Mouse (Mus musculus) adrenal gland, postnatal 36 days (tissue): ENCODE results near the gene Fam172a. TPM values are rescaled to one million over a fixed set of nuclear protein-coding genes. Genes with fewer than 3 reads are reported as not detected.

Experiments
- DNase-seq, 2 experiments: peaks; one replicate each; pipeline ENCODE4 v3.0.0; 2021; ENCODE audit warnings: mixed read lengths in 1 of 2
- total RNA-seq, 2 experiments: library from RNA; stranded (reverse); gene quantifications; 2 replicates each; pipeline ENCODE4 v1.2.3; 2021

The Fam172a gene
- total RNA-seq, 2 experiments from 2014 or later, result 24.3 to 27.9 TPM

DNA sequence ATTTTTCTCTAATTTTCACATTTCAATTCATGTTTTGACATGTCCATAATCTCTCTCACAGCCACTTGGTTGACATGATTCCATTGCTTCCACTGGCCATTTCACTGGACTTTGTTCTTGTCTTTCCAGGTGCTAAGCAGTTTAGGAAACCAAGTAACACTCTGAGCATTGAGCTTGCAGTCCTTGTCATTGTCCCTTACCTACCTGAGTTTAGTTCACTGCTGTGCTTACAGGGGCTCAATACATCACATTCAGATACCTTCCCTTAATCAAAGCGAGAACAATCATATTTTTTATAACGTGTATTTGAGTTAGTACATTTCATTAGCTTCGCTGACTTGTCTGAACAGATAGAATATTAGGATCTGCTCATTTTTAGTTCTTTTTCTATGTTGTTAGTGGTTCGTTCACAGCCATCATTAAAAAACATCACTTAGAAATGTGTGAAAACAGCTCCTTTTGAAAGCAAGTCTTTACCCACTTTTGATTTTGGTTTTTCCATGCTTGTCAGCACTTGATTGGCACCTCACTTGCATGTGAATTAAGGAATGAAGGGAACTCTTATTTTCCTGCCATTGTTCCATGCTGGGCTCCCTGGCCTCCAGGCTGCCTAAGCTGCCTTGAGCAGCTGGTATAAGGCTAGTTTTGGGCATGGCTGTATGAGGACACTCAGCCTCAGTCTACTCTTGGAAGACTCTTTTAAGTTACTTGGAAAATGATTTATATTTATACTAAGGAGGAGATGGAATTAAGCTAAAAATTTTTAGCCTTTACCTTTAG lies 257.9 kb downstream of the Fam172a start:
- no peak for DNase-seq

DNA sequence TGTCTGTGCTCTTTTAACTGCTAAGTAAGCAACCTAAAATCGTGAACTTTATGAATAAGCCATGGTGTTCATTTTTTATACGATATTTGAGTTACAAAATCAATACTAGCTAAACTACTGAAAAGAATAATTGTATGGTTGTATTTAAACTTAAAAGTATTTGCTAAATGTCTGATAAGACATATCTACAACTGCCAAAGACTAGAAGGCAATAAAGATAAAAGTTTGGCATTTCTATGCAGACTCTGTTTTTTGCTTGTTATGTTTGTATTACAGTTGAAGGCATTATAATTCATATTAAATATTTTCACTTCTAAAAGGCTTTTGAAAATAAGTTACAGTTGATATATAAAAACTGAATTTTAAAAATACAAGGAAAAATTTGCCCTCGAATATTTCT lies 274.4 kb downstream of the Fam172a start:
- DNase-seq, result no peak

DNA sequence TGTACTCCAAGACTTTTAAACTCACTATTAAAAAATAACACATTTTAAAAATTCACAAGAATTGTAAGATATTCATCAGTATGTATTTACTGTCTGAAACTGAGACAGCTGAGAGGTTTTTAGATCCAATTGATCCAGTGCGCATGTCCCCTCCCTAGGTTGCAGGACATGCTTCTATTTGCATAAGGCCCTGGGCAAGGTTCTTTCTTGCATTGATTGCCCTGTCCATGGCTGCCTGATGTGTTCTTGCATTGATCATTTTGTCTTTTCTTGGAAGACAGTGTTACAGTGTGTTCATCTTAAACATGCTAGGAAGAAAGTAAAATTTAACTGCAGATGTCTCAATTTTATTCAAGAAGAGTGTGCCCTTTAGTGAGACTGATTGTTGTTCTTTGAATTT lies 275.3 kb downstream of the Fam172a start:
- no peak for DNase-seq

DNA sequence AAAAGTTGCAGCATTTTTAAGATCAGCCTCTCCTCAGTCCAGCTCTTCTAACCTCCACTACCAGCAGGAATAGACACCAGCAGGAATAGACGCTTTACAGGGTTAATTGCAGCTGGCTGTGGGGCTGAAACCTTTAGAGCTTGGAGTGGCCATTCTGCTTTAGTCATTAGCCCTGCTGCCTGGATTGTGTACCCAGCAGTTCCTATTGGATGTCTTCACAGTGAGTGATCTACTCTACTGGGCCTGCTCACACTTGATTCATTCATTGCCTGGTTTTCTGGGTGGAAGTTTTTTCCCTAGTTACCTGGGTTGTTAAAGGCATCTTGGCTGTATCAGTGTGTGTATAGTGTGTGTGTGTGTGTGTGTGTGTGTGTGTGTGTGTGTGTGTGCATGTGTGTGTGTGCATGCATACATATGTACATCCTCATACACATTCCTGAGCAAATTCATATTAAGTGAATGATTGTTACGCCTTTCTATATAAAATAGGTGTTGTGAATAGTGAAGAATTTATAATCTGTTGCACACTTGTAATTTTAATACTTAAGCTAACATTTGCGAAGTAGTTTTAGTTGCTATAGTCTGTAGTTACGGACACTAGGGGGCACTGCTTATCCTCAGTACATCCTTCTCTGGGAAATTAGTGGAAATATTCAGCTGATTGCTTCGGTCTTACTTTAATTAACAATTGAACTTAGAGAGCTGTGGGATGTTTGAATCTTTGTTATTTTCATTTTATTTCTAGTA lies 280.4 kb downstream of the Fam172a start:
- DNase-seq, result peak; percentile 9 to 61

DNA sequence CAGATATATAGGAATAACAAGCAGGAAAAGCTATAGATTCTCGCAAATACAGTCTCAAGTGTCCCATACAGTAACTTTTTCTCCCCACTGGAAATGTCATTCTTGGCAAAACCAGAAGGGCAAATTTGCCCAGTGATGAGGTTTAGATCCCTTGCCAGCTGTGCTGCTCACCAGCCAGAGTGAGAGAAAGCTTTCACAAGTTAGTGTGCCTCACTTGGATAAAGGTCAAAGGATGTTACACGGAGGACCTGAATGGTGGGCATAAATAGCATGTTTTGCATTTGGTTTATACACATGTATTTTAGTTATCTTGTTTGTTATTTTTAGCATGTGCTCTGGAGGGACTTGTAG lies 281.0 kb downstream of the Fam172a start:
- DNase-seq, result no peak

DNA sequence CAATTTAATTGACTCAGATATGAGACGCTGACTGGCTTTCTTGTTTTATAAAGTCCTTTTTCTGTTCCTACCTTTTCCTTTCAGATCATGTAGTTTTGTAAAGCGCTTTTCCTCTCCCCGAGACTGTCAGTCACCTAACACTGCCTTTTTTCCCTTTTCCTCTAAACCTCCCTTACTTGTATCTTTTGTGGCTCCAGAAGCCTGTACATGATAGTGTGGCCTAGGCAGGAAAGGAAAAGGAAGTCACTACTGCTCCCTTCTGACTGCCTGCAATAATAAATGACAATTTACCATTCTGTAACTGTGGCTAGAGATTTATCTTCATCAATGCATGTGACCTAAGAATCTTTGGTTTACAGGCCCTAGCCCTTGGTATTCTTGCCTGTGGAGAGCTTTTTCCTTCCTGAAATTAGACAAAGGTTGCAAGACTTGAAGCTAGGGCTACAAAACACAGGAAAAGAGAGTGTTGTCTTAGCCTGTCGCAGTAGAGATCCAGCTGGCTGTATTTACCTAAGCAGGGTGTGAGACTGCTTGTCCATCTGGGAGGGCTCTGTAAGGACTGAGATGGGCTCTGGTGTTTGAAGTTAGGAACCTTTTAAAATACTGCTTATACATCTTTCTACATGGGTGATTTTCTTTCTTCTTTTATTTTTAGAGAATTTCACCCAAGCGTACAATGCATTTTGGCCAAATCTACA lies 289.5 kb downstream of the Fam172a start:
- no peak for DNase-seq

DNA sequence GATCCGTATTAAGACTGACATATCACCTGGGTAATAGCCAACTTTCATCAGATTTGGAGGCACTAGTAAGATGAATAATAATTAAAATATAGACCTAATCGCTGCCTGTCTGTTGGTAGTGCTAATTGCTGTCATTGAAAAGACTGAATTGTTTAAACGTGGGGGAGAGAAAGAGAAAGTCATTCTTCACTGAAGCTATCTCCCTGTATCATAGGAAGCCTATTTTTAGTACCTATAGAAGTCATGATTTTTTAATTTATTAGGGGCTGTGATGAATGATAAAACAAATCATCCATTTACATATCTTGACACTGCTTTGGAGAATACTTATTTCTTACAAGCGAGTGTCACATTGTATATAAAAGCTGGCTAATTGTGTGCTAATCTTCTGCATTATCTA lies 302.8 kb downstream of the Fam172a start:
- no peak for DNase-seq

DNA sequence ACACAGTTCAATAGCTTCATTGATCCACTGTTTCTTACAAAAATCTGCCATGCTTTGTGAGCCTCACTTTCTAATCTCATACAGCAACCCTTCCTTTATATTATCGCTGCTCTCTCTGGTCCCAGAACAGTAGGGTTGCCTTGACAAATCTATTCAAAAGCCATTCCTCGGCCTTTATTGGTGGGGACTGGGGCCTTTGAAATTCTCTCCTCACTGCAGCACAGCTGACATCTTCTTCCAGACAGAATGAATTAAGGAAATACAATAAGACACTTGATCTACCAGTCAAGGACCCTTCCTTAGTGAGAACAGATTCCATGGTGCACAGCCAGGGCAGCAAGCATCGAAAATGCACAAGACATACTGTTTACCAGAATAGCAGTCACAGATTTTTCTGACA lies 303.5 kb downstream of the Fam172a start:
- DNase-seq, result no peak

DNA sequence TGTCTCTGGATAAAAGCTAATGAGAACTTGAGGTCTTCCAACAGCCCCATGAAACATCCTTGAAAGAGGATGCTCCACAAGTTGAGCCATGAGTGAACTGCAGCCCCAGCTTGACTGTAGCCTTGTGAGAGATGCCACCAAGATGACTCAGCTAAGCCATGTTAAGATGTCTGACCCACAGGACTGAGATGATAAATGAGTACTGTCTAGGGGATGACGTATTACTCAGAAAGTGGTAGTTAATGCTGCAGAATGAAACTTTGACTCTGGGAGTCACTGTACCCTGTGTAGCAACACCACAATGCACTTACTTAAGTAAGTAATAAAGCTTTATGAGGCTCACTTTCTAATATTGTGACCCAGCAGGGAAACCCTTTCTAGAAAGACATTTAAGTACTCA lies 308.3 kb downstream of the Fam172a start:
- DNase-seq, result peak; percentile 9 to 45

DNA sequence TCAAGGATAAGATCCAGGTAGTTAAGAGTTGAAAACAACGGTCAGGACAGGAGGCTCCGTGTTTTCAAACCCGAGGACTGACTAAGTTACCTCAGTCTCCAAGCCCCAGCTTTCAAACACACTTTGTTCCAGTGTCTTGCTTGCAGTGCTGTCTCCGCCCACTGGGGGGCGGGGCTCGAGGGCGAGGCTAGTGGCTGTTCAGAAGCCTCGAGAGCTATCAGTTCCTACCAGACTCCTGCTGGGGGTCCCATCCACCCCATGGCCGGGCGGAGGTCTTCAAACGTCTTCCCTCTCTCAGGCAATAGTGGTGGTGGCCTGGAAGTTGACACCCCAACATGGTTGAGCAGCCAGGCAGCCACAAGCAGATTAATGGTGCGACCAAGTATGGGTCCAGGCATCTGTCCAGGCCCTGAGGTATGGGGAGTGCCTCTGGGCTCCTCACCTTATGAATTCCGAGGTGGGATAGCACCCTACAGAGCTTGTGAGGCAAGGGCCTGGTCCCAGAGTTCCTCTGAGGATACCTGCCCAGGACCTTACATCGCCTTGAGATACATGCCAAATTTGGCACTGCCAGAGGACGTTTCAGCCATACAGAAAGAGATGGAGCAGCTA lies 323.0 kb downstream of the Fam172a start, which contains the start of gene Pou5f2:
Pou5f2 (plus strand) TSS at position 220 of the 612 bp plus-strand sequence.
- DNase-seq, result no peak

DNA sequence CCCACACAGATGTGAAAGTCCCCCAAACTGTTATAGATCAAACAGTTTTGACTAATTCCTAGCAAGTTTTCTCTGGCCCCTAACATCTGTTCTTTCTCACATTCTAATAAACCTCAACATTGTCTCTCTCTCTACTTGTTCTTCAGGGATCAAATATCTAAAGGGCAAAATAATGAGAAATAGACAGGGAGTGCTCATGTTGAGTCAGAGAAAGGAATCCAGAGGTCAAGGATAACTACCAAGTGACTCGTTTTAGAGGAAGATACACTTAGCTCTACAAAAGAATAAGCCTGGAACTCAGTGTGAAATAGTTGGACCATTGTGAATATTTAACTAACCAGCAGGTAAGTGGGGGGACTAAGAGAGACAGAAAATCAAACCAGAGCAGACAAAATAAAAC lies 331.0 kb downstream of the Fam172a start:
- peak in 1 of 2 experiments; percentile 6 for DNase-seq

DNA sequence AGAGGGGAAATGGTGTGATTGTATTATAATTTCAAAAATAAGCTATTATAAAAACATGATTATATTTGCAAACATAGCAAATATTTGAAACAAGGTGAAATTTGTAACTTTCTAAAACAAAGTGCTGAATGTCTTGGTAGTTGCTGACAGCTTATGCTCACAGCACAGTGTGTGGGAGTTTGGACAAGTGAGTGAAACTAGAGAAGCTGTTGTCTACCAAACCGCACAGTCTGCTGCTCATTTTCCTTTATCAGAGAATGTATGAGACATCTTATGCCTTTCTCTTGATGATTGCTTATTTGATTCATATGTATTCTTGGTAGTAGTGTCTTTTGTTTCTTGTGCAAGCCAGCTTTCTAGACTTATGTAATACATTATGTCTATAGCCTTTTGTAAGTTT lies 335.4 kb downstream of the Fam172a start:
- DNase-seq, result no peak

DNA sequence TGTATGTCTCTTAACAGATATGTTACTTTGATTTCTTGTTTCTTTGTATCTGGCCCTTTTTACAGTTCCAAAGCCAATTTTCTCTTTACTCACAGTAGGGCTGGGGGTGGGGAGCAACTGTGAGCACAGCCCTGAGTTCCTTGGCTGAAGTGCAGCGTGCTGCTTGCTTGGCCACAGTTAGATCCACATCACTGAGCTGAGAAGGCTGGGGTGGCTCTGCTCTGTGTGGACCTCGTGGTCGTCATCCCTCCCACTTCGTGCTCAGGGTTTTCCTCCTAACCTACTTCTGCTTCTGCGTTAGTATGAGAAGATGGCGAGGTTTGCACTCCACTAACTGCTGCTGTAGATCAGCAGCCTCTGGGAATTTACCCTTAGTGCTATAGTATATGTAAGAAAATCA lies 341.4 kb downstream of the Fam172a start:
- no peak for DNase-seq

DNA sequence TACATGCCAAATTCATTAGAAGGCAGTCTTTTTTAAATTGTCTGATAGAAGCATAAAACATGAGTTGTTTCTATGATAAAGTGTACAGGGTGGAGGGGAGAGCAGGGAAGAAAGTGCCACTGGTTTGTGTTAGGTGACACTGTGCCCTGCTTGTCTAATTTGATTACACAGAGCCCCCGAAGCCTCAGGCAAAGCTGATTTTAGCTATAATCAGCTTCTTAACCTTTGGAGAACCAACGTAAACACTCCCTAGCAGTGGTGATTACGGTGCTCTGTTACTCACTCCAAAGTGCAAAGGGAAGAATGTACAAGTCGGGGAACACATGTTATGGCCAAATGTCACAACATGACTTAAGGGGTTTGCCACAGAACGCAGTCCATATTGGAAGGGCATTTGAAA lies 343.3 kb downstream of the Fam172a start:
- no peak for DNase-seq

DNA sequence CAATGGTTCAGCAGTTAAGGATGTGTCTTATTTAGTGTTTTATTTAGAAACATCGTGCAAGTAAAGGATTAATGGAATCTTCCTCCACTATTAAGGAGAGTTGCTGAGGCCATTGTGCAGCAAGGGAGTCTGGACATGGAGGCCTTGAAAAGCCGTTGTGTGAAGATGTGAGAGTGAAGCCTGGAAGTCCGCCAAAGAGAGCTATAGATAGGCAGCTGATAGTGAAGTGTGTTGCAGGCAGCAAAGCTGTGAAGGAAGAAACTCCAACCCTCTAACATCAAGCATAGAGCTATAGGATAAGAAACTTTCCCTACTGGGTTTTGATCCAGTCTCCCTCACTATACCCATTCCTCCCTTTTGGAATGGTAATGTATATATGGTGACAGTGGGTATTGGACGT lies 385.9 kb downstream of the Fam172a start:
- DNase-seq, result no peak

DNA sequence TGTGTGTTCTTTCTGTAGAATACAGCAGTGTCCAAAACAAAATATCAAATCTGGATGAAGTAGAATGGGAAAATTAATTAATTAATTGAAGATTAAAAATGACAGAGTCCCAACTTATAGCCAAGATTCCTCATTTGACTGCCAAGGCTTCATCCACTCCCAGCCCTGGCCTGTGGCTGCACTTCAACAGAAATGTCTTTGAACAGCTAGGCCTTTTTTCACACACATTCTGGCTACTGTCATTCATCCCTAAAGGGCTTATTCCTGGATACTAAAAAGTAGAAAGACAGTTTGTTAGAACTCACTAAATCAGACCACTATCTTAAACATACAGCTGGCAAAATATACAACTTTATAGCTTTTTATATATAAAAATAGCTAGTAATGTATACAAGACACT lies 388.9 kb downstream of the Fam172a start:
- no peak for DNase-seq

DNA sequence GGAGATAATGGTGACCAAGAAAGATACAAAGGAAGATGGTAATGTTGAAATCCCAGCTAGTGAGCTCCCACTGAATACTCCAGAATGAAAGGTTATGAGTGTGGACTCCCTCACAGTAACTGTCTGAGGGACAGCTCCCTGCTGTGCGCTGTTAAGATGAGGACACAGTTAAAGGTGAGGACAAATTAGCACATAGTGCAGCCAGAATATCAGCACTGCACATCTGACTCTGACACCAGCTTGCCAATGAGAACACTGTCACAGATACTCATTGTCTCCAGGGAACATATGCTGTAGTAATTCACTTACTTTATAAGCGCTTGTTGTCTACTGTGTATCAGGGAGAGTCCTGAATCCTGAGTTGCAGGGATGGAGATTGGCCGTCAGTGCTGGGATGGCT lies 390.1 kb downstream of the Fam172a start:
- no peak for DNase-seq

DNA sequence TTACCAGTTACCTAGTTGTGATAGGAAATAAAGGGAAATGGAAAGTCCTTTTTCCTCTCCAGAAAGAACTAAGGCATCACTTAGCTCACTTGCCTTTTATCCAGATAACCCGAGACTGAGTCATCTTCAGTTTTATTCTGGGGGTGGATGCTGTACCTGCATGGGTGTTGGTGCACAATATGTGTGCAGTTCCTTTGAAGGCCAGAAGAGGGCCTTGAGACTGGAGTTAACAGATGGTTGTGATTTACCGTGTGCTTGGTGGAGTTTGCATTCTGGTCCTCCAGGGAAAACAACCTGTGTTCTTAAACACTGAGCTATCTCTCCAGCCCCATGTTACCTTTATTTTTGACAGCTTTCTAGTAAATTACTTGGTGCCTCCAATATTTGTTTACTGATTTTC lies 392.5 kb downstream of the Fam172a start:
- DNase-seq, result no peak

DNA sequence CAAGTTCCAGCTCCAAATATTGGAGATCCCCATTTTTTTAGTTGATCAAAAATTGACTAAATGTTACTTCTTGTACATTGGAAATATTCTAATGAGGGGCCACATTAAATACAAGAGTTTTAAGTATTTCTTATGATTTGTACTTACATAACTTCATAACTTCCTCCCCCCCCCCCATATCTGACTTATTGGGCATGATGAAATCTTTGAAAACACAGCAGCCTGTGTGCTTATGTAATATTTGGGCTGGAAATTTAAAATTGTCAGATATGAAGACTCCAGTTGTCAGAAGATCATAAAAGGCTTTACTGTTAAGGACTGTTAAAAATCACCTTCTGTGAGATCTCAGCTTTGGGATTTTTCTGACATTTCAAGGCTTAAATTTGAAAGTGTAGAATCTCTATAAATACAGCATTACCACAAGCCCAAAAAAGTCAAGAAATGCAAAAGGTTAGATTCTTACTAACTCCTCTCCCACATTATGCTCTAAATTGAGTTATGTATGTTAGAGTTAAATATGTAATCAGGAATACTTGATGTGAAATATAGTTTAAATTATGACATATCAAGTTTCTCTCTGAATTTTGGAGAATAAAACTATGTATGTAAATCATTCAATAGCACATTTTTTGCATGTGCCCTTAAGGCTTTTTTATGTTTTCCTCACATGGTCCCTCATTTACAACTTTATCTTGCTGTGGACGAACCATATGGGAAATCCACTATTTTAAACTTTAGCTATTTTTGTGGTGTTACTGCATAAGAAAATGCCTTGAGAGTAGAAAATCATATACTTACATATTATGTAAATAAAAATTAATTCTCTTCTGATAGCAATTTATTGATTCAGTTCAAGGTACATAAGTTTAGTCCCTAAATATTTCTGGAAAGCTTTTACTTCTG lies 393.5 kb downstream of the Fam172a start:
- DNase-seq, result no peak

DNA sequence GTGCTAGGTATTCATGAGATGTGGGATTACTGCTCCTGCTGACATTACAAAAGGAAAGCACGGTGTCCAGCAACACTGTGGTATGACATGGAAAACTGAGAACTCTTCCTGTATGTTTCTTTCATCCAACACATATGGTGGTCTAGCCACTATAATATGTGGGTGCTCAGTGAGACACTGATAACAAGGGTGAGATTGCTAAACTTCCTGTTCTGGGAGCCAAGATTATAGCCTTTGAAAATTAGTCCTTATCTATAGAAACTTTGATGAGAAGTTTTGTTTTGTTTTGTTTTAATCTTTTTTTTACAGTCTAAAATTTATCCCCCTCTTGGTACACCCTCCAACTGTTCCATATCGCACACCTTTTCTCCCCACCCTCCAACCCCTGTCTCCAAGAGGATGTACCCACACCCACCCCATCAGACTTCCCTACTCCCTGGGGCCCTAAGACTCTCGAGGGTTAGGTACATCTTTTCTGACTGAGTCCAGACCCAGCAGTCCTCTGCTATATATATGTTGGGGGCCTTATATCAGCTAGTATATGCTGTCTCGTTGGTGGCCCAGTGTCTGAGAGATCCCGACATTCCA lies 397.1 kb downstream of the Fam172a start:
- DNase-seq, result no peak
